In genomic region chr17:90775397-90775796, GRCm38 (mm10) we compare ENCODE assay signal across 28 mouse cellular contexts.
DNase-seq lines count a peak whose midpoint lies in the region; ATAC-seq and TF ChIP-seq lines count a peak whose summit lies in the region.
"Had no signal": no experiment of that assay in that cellular context is flagged by ENCODE, and none has a peak within 500 bp of the region (broad histone marks: within the 10 kb centered on the region; RNA-seq: fewer than 3 reads in every experiment).

No protein-coding gene starts in this region.

- H3K36me3 ChIP-seq in midbrain, postnatal 0 days (ENCODE audit: insufficient read depth, low read length): no peaks in the 10 kb centered on the region
- no peaks in the 10 kb centered on the region for H3K36me3 ChIP-seq in midbrain, embryonic 11.5 days (ENCODE audit: control insufficient read depth, insufficient read depth, low read length)
- H3K36me3 ChIP-seq: embryonic facial prominence, embryonic 13.5 days; embryonic facial prominence, embryonic 15.5 days; forebrain, embryonic 10.5 days; forebrain, embryonic 12.5 days; G1E had no signal

- H3K27ac ChIP-seq in layer of hippocampus, adult 2 months: peak overlapping the region; percentile 40; the same call in 1 of the 2 replicates
- H3K27ac ChIP-seq in midbrain, postnatal 0 days (ENCODE audit: low read depth, low read length): 0 out of 2 replicates have a peak overlapping the region, but pooled peaks have one; percentile 26
- H3K27ac ChIP-seq in midbrain, embryonic 11.5 days (ENCODE audit: low read depth, low read length): no peak overlapping the region
- H3K27ac ChIP-seq: embryonic facial prominence, embryonic 13.5 days; embryonic facial prominence, embryonic 15.5 days; forebrain, embryonic 10.5 days; forebrain, embryonic 12.5 days had no signal

- ATAC-seq in midbrain, postnatal 0 days (ENCODE audit: low FRiP score): no peak
- no peak for ATAC-seq in midbrain, embryonic 11.5 days (ENCODE audit: low FRiP score)
- ATAC-seq: activated CD4-positive, CD25-positive, alpha-beta regulatory T cell, adult 4 months; CD4-positive, CD25-positive, alpha-beta regulatory T cell, adult 4 months; forebrain, embryonic 14.5 days; forebrain, embryonic 16.5 days; Patski had no signal

- H3K9ac ChIP-seq in midbrain, postnatal 0 days (replicated peaks; ENCODE audit: low read length, poor library complexity, severe bottlenecking): no peak overlapping the region
- H3K9ac ChIP-seq in midbrain, embryonic 11.5 days (ENCODE audit: low read length): no peak overlapping the region
- H3K9ac ChIP-seq: embryonic facial prominence, embryonic 13.5 days; embryonic facial prominence, embryonic 15.5 days; forebrain, embryonic 12.5 days had no signal

- no peak for TF ChIP-seq CTCF in layer of hippocampus, adult 2 months (conservative IDR thresholded peaks at IDR 0.05)
- TF ChIP-seq CTCF in midbrain, postnatal 0 days (IDR thresholded peaks at IDR 0.05): no peak

- WGBS in midbrain, postnatal 0 days: 73% methylated on average over 3 of the region's 3 CpGs
- WGBS in midbrain, embryonic 11.5 days: 90% methylated on average over 3 of the region's 3 CpGs

- H3K4me3 ChIP-seq in layer of hippocampus, adult 2 months: no peak overlapping the region; the same call in 1 of the 2 replicates
- H3K4me3 ChIP-seq in midbrain, postnatal 0 days (ENCODE audit: low read depth, low read length): no peak overlapping the region
- H3K4me3 ChIP-seq in midbrain, embryonic 11.5 days (ENCODE audit: low read depth, low read length): no peak overlapping the region
- H3K4me3 ChIP-seq: embryonic facial prominence, embryonic 13.5 days; embryonic facial prominence, embryonic 15.5 days; erythroblast, embryonic 14.5 days; forebrain, embryonic 10.5 days; forebrain, embryonic 12.5 days had no signal

- no peaks in the 10 kb centered on the region for H3K4me1 ChIP-seq in midbrain, postnatal 0 days (ENCODE audit: insufficient read depth, low read length)
- H3K4me1 ChIP-seq in midbrain, embryonic 11.5 days (ENCODE audit: control insufficient read depth, insufficient read depth, low read length): no peaks in the 10 kb centered on the region
- H3K4me1 ChIP-seq: embryonic facial prominence, embryonic 13.5 days; embryonic facial prominence, embryonic 15.5 days; forebrain, embryonic 10.5 days; forebrain, embryonic 12.5 days had no signal

- H3K4me2 ChIP-seq in midbrain, postnatal 0 days (ENCODE audit: low read depth, low read length, poor library complexity, severe bottlenecking): no peak overlapping the region
- no peak overlapping the region for H3K4me2 ChIP-seq in midbrain, embryonic 11.5 days
- H3K4me2 ChIP-seq: embryonic facial prominence, embryonic 13.5 days; embryonic facial prominence, embryonic 15.5 days; forebrain, embryonic 12.5 days had no signal

- peak; percentile 64 for DNase-seq in cerebellum, adult 9-10 months
- no peak for DNase-seq in cerebellum, adult 18-20 months
- DNase-seq in layer of hippocampus, adult 2 months (ENCODE audit: low spot score in 2 of 2): no peak
- DNase-seq in layer of hippocampus, postnatal 25 days (ENCODE audit: extremely low spot score in 1 of 2, low spot score in 1 of 2): no peak
- DNase-seq in midbrain, postnatal 0 days (ENCODE audit: low spot score): no peak
- DNase-seq in midbrain, embryonic 11.5 days (ENCODE audit: low spot score, missing footprints): no peak
- no peak for DNase-seq in gastrocnemius, adult 18-20 months (ENCODE audit: low spot score)
- DNase-seq: adrenal gland, adult 8-10 months; adrenal gland, postnatal 14 days; adrenal gland, postnatal 36 days; B cell, adult 2 months; cerebellum, adult 11 months; cerebellum, adult 9-11 months; cerebellum, postnatal 14 days; cerebellum, postnatal 36 days; embryo, embryonic 11 days had no signal

- H3K9me3 ChIP-seq in midbrain, postnatal 0 days (ENCODE audit: low read length): no peaks in the 10 kb centered on the region
- H3K9me3 ChIP-seq in midbrain, embryonic 11.5 days (ENCODE audit: control insufficient read depth, low read length): no peaks in the 10 kb centered on the region
- H3K9me3 ChIP-seq: embryonic facial prominence, embryonic 13.5 days; embryonic facial prominence, embryonic 15.5 days; forebrain, embryonic 10.5 days; forebrain, embryonic 12.5 days; G1E had no signal

- H3K27me3 ChIP-seq in midbrain, postnatal 0 days (ENCODE audit: insufficient read depth, low read length): no peaks in the 10 kb centered on the region
- no peaks in the 10 kb centered on the region for H3K27me3 ChIP-seq in midbrain, embryonic 11.5 days (ENCODE audit: control insufficient read depth, insufficient read depth, low read length)
- H3K27me3 ChIP-seq: CH12.LX; embryonic facial prominence, embryonic 13.5 days; embryonic facial prominence, embryonic 15.5 days; forebrain, embryonic 12.5 days; Patski had no signal
